Mouse (Mus musculus): ENCODE measurements at regions not wholly inside any gene's neighbourhood (a gene's known extent, or its start where the extent isn't known, plus 50 kb on each side); places are given as distances from the start of the nearest gene placed in this dataset.

GRCm38 (mm10) chr15:67899772-67900171 is 1399.1 kb upstream of the Lrrc6 start:
- no peak for DNase-seq

DNA sequence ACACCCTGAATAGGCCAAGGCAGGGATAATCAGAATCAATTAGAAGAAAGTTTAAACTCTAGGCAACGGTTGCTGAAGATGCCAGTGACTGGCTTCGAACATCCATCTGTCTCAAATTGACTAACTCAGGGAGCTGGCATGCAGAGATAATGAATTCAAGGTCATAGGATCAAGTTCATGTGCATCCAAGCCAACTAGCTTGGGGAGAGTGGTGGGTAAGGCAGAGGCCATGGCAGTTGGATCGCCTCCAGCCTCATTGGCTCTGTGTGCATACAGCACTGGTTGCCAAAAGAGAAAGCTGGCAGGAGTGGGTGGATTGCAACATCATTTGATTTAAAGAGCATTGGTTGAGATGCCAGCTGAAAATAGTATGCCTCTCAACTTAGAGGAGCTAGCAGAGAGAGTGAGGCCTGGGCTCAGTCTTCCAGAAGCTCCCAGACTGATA is 1398.3 kb upstream of the Lrrc6 start:
- peak; percentile 44 to 78 for DNase-seq

DNA sequence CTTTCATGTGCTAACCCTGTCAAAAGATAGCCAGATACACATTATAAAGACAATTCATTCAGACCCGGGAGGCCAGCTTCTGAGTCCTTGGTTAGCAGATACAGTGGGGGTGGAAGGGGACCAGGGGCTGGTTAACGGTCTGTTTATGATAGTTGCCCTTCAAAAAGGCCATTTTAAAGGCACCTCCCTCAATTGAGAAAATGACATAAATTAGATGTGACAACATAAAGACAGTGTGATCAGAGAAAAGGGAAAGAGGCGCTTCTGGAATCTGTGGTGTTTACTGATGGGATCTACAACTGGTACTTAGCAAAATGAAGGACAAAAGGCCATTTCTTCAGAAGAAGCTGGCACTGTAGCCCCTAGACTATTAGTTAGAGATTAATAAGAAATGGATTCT is 1391.4 kb upstream of the Lrrc6 start:
- no peak for DNase-seq

GRCm38 (mm10) chr15:67890612-67891304 is 1390.0 kb upstream of the Lrrc6 start:
- DNase-seq: no peak

- no peak for DNase-seq
Measured at GRCm38 (mm10) chr15:67888548-67888947, 1387.8 kb upstream of the Lrrc6 start.

GRCm38 (mm10) chr15:67855291-67855690 is 1354.6 kb upstream of the Lrrc6 start:
- no peak for DNase-seq

DNA sequence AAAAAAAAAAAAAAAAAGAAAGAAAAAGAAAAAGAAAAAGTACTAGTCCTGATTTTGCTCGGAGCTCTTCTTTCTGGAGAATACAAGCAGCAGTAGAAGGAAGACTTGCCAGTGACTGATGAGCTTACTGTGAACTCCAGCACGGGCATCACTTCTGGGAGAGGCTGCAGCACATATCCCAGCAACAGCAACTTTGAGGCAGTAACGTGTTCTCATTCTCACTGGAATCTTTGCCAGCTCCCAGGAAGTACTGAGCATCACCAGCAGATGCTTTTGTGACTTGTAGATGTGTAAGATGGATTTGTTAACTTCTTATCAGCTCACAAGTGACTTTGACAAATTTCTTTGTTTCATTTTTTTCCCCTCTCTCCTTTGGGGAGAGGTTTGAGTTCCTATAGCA is 1349.4 kb upstream of the Lrrc6 start:
- no peak for DNase-seq

GRCm38 (mm10) chr15:67845707-67846106 is 1345.0 kb upstream of the Lrrc6 start:
- no peak for DNase-seq

DNA sequence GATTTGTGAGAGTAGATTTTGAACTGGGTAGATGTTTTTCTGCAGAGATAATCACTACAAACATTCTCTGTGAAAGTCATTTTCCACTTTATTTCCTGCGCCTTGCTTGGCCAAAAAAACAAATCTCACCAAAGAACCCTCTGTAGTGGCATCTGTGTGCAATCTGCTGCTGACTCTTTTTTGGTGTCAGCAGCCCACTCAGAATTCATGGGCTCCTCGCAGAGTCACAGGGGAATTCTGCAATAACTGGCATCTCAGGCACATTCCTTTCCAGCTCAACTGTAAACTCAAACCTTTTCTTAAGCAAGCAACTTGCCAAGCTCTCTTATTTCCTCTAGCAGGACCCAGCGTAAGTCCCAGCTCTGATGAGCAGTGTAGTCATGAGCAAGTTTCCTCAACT is 1340.0 kb upstream of the Lrrc6 start:
- no peak for DNase-seq

- no peak for DNase-seq
Measured at GRCm38 (mm10) chr15:67825796-67826484, 1325.2 kb upstream of the Lrrc6 start.

GRCm38 (mm10) chr15:67823226-67823625 is 1322.5 kb upstream of the Lrrc6 start:
- no peak for DNase-seq

DNA sequence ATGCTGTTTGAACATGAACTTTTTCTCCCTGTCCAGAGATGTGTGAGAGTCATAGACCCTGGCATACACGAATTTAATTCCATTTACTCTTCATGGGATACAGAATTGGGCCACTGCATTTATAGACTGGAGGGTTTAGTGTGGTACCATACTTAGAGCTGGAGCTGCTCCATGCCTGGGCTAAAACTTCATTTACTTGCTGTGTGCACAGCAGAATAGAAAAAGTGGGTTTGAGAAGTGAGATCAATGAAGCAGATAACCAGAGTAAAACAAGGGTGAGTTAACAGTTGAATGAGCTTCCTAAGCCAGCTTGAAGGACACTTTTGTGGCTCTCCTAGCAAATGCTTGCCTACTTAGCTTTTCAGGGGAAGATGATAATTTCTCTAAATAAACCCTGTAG is 1299.2 kb upstream of the Lrrc6 start:
- DNase-seq: no peak

- no peak for DNase-seq
Measured at GRCm38 (mm10) chr15:67795578-67795977, 1294.9 kb upstream of the Lrrc6 start.

DNA sequence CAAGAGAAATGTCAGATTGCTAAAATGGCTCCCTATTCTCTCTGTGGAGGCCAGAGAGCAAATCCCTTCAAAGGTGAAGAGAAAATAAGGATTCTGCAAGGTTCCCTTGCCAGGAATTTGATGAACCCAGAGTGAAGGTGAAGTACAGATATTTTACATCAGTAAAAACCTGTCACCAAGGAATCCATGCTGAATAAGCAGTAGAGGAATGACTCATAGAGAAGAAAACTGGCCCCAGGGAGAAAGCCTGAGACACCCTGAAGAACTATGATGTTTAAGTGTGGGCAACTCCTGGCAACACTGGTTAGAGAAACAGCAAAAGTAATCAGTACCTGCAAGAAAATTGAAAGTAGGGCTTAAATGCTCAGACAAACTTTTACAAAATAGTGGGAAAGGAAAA is 1292.1 kb upstream of the Lrrc6 start:
- DNase-seq: no peak

DNA sequence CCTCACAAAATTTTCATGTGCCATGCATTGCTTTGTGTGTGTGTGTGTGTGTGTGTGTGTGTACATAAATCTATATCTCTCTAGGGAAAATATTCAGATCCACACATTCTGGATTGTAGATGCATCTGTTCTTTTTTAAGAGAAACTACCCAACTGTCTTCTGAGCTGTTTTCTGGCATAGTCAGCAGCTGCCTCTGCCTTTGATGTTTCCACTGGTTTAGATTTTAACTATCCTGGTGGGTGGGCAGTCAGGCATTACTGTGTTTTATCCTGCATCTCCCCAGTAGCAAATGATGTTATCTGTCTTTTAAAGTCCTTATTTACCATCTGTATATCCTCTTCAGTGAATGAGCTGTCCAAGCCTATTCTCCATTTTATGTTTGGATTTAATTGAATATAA is 1287.9 kb upstream of the Lrrc6 start:
- no peak for DNase-seq

DNA sequence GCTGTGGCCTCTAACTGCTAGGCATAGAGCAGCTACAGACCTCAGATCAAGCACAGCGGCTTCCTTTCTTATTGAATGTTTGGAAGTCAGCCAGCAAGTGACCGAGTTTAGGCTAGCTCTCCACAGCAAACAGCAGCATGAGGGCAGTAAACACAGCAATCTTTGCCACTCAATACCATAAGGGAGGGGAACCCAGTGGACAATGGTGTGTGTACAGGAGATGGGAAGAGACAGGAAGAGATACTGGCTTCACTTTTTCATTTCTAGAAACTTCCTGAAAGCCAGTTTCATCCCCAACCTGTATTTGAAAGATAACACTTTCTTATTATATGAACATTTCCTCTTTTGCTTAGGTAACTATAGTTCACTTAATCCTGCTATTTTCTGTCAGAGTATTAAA is 1284.9 kb upstream of the Lrrc6 start:
- DNase-seq: no peak

GRCm38 (mm10) chr15:67783754-67784153 is 1283.0 kb upstream of the Lrrc6 start:
- DNase-seq: no peak

GRCm38 (mm10) chr15:67782505-67782904 is 1281.8 kb upstream of the Lrrc6 start:
- DNase-seq: no peak

- no peak for DNase-seq
Measured at GRCm38 (mm10) chr15:67780856-67781255, 1280.1 kb upstream of the Lrrc6 start.

GRCm38 (mm10) chr15:67767624-67768023 is 1266.9 kb upstream of the Lrrc6 start:
- DNase-seq: no peak

DNA sequence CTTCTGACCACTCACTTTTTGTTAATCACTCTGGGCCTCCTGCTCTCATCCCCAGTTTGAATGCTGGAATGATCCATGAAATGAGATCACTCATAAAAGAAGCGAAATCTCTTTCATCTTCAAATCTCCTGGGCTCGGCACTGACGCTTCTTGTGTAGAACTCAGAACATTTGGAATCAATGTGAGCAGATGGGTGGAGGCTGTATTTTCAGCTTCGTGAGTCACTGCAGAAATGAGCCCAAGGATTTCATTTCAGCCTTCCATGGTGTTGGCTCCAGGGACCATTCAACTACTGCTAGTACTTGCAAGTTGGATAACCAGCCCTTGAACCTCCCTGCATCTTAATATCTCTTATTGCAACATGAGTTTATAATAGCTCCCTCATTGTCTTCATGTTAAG is 1258.5 kb upstream of the Lrrc6 start:
- no peak for DNase-seq

- DNase-seq: no peak
Measured at GRCm38 (mm10) chr15:67750582-67750981, 1249.9 kb upstream of the Lrrc6 start.

DNA sequence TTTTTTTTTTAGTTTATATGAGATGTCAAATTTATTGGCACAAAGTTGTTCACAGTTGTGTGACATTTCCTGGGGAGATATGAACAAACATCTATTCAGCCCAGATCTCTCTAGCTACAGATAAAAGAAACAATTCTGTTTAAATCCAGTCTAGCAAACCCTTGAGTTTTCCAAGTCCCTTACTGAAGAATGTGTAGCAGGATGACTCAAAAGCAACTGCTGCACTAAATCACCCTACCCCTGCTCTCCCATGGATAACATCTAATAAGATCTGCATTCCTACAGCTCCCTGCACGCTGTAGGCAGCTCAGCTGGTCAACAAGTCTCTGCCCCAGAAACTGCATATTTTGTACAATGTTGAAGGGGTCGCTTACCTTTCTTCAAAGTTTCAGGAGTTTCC is 1242.6 kb upstream of the Lrrc6 start:
- DNase-seq: no peak

DNA sequence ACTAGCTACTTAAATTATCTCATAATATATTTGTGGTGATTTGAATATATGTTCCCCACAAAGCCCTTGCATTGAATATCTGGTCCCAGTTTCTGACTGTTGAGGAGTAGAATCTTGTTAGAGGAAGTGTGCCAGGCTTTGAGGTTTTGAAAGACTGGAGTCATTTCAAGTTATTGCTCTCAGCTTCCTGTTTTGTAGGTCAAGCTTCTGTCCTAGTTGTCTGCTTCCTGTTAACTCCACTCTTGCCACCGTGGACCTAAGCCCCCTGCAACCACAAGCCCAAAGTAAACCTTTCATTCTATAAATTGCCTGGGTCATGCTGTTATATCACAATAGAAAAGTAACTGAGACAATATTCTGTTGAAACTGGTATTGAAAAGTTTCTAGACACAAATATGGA is 1232.3 kb upstream of the Lrrc6 start:
- no peak for DNase-seq

- no peak for DNase-seq
Measured at GRCm38 (mm10) chr15:67729492-67729891, 1228.8 kb upstream of the Lrrc6 start.
